17 mouse cellular contexts compared by ENCODE assay signal in the genomic region with DNA sequence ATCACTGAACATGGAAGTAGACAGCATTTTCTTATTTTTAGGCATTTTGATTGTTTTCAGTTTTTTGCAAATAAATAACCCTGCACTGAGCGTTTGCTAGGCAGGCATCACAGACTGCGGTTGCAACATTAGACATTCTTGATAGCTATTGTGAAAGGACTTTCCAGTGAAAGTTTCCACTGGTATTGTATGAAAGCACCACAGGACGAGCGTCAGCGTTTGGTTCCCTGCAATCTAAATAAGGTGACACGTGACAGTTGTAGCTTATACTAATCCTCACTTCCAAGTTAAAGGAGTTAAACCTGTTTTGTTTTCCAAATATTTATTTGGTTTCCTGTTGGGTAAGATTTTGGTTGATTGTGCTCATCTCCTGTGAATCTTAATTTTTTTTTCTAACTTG. TPM values are rescaled to one million over a fixed set of nuclear protein-coding genes. Genes with fewer than 3 reads are reported as not detected.
A peak's percentile ranks its signal among the peaks of the same experiment; 100 is the strongest.
DNase-seq lines count a peak whose midpoint lies in the region; ATAC-seq lines count a peak whose summit lies in the region.
"Had no signal": no experiment of that assay in that cellular context is flagged by ENCODE, and none has a peak within 500 bp of the region (broad histone marks: within the 10 kb centered on the region; RNA-seq: fewer than 3 reads in every experiment).

No protein-coding gene starts in this region.

- peak; percentile 10 for DNase-seq in CD4-positive helper T cell, adult 2 months (ENCODE audit: low read depth, low spot score)
- peak; percentile 54 for DNase-seq in CD4-positive, CD25-positive, alpha-beta regulatory T cell, adult 2 months (ENCODE audit: low read depth, low spot score)
- peak; percentile 8 for DNase-seq in adipocyte (ENCODE audit: low spot score)
- DNase-seq in adrenal gland, adult 8-10 months = no peak
- no peak for DNase-seq in kidney, postnatal 10 days
- DNase-seq in left cerebral cortex, adult 8-10 months (ENCODE audit: low spot score in 2 of 2) = no peak
- DNase-seq: adrenal gland, postnatal 36 days; cerebellum, adult 11 months; cerebellum, adult 8-10 months; cerebellum, postnatal 14 days; embryo, embryonic 11 days; gastrocnemius, postnatal 10 days had no signal

- peak; percentile 73 for ATAC-seq in inflammation-experienced regulatory T-cells, adult 6 months
- ATAC-seq: forebrain, embryonic 15.5 days; intestine, postnatal 0 days had no signal

RNA-seq across cellular contexts. Expression of gene Acvr1c, which starts 34.4 kb away (rescaled TPM):
- polyA plus RNA-seq in inflammation-experienced regulatory T-cells, adult 6 months (2017; shearing (Covaris generic)) = under 1 TPM; 0.05 to 0.66 (median 0.62) TPM
- 10 to 100 TPM in 3 of 4 experiments, 1 to 10 TPM in 1; 9.1 to 16.3 (median 13.2) TPM for total RNA-seq in adrenal gland, adult 8-10 months (2022)
- 10 to 100 TPM; 22.8 to 28.4 (median 25.4) TPM for total RNA-seq in left cerebral cortex, adult 8-10 months (2022)
- total RNA-seq: common myeloid progenitor, adult 5-6 weeks; ES-E14 had no signal

Comparison
In these comparisons a context has a peak if more than half of its experiments do, and no peak if none do; other contexts are left out.
1. DNase-seq: peak in CD4-positive helper T cell, adult 2 months (single experiment), CD4-positive, CD25-positive, alpha-beta regulatory T cell, adult 2 months (single experiment) and adipocyte (single experiment); none in adrenal gland, adult 8-10 months (single experiment), kidney, postnatal 10 days (single experiment) and left cerebral cortex, adult 8-10 months (0 of 2).